Mouse (Mus musculus): ENCODE results near the gene Olfr127. TPM values are rescaled to one million over a fixed set of nuclear protein-coding genes. Genes with fewer than 3 reads are reported as not detected.
"Not testable (repeated sequence)": the region's sequence is repeated elsewhere in the genome, so short reads cannot be mapped to it uniquely, and the experiment has no call there.

Olfr127 gene
- not detected in 2 replicates for polyA plus RNA-seq (2014; fragmentation: Nextera tagmentation; extraction: Ambion mirVana)

DNA sequence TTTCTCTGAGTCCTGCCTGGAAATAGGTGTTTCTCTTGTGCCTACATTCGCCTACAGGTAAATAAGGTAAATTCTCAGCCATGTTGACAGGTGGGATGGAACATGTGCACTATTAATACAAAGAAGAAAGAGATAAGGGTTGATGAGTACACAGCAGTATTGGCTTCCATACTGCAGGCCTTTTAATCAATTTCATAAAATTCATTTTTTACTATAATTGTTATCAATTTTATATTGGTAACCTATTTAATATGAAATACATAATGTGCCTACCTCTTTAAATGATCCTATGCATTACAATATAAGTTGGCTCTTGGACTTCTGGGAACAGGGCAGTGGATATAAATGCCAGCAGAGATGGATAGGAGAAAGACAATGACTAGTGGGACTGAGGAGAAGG lies at the start of gene Olfr127:
TSS of gene Olfr127 (plus strand) at position 301 of the 400 bp plus-strand sequence.
- Histone ChIP-seq H3K36me3 (ENCODE audit: control insufficient read depth, insufficient read depth, low read length) (no peaks in the 10 kb centered on the region), H3K9me3 (ENCODE audit: control insufficient read depth, low read length) (no peaks in the 10 kb centered on the region), H3K4me1 (ENCODE audit: control insufficient read depth, insufficient read depth, low read length) (no peaks in the 10 kb centered on the region), H3K27ac (replicated peaks; ENCODE audit: low read depth, low read length) (no peak within 1 kb of the TSS), H3K9ac (replicated peaks; ENCODE audit: low read length) (no peak within 1 kb of the TSS), H3K27me3 (ENCODE audit: control insufficient read depth, insufficient read depth, low read length) (no peaks in the 10 kb centered on the region), H3K4me2 (ENCODE audit: low read length) (no peak within 1 kb of the TSS), H3K4me3 (replicated peaks; ENCODE audit: low read depth, low read length) (no peak within 1 kb of the TSS)
- ATAC-seq (ENCODE audit: low FRiP score, low TSS enrichment) (no peak), DNase-seq (no peak)
- WGBS: 70% methylated on average over 1 of the region's 1 CpGs

DNA sequence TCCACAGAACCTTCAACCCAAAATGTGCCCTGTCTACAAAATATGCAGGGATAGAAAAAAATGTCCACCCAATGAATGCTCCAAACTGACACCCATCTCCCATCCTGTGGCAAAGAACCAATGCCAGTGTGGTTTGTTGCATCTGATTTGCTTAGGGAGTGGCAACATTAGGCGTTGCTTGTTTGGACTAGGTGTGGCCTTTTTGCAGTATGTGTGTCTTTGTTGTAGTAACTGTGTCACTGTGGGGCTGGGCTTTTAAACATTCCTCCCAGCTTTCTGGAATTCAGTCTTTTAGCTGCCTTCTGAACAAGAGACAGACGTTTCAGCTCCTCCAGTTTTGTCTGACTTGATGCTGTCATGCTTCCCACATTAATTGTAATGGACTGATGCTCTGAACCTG lies 36.3 kb upstream of the Olfr127 start:
- no peak for ATAC-seq (ENCODE audit: low FRiP score, low TSS enrichment)
- Histone ChIP-seq H3K27me3 (ENCODE audit: control insufficient read depth, insufficient read depth, low read length) (no peaks in the 10 kb centered on the region), H3K9ac (replicated peaks; ENCODE audit: low read length) (no peak overlapping the region), H3K27ac (replicated peaks; ENCODE audit: low read depth, low read length) (no peak overlapping the region), H3K9me3 (ENCODE audit: control insufficient read depth, low read length) (no peaks in the 10 kb centered on the region), H3K4me3 (replicated peaks; ENCODE audit: low read depth, low read length) (no peak overlapping the region), H3K4me2 (ENCODE audit: low read length) (no peak overlapping the region), H3K4me1 (ENCODE audit: control insufficient read depth, insufficient read depth, low read length) (no peaks in the 10 kb centered on the region), H3K36me3 (ENCODE audit: control insufficient read depth, insufficient read depth, low read length) (no peaks in the 10 kb centered on the region)
- DNase-seq: no peak
- WGBS: 68% methylated on average over 2 of the region's 2 CpGs

DNA sequence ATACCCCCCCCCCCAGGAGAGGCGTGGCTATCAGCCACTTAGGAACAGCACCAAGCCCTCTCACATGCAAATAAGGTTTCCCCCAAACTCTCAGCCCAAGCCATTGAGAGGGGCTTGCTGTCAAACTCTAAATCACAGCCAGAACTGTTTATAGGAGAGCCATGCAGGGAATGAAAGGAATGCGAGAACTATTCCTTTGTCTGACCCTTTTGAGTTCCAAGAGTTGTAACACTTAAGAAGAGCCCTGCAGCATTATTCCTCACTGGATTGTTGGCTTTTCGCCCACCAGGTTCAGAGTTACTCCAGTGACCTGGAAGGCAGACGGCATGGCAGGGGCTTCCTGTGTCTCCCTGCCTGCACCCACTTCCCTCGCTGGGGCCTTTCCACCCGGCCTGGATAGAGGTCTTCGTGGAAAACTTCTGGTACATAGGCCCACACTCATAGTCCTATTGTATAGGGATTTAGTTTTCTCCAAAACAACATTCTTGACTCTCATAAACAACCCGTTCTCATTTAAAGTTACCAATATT lies 30.5 kb upstream of the Olfr127 start:
- Histone ChIP-seq H3K9ac (replicated peaks; ENCODE audit: low read length) (no peak overlapping the region), H3K4me3 (replicated peaks; ENCODE audit: low read depth, low read length) (no peak overlapping the region), H3K27me3 (ENCODE audit: control insufficient read depth, insufficient read depth, low read length) (no peaks in the 10 kb centered on the region), H3K4me1 (ENCODE audit: control insufficient read depth, insufficient read depth, low read length) (no peaks in the 10 kb centered on the region), H3K9me3 (ENCODE audit: control insufficient read depth, low read length) (no peaks in the 10 kb centered on the region), H3K27ac (replicated peaks; ENCODE audit: low read depth, low read length) (no peak overlapping the region), H3K36me3 (ENCODE audit: control insufficient read depth, insufficient read depth, low read length) (no peaks in the 10 kb centered on the region), H3K4me2 (ENCODE audit: low read length) (no peak overlapping the region)
- DNase-seq (peak; percentile 0), ATAC-seq (ENCODE audit: low FRiP score, low TSS enrichment) (no peak)
- WGBS: 22% methylated on average over 8 of the region's 8 CpGs

DNA sequence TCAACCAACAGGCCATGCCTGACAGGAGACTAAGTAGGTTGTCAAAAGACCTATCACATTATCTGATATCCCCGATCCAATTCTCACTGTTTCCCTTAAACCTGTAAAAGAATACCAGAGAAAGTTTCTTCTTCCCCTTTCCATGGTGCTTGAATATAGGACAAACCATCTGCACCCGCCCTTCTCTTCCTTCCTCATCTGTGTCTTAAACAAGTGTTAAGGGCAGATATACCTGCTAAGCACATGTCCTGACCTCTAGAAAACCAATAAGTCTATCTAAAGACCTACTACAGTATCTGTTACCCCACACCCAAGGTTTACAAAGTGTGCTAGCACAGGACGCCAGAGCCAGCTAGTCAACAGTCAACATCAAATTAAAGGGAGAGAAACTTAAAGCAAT lies 26.4 kb upstream of the Olfr127 start:
- Histone ChIP-seq H3K36me3 (ENCODE audit: control insufficient read depth, insufficient read depth, low read length) (no peaks in the 10 kb centered on the region), H3K4me2 (ENCODE audit: low read length) (no peak overlapping the region), H3K27ac (replicated peaks; ENCODE audit: low read depth, low read length) (no peak overlapping the region), H3K27me3 (ENCODE audit: control insufficient read depth, insufficient read depth, low read length) (no peaks in the 10 kb centered on the region), H3K9ac (replicated peaks; ENCODE audit: low read length) (no peak overlapping the region), H3K4me1 (ENCODE audit: control insufficient read depth, insufficient read depth, low read length) (no peaks in the 10 kb centered on the region), H3K4me3 (replicated peaks; ENCODE audit: low read depth, low read length) (no peak overlapping the region), H3K9me3 (ENCODE audit: control insufficient read depth, low read length) (no peaks in the 10 kb centered on the region)
- ATAC-seq (ENCODE audit: low FRiP score, low TSS enrichment) (no peak), DNase-seq (no peak)
- WGBS: 78% methylated on average over 3 of the region's 3 CpGs

DNA sequence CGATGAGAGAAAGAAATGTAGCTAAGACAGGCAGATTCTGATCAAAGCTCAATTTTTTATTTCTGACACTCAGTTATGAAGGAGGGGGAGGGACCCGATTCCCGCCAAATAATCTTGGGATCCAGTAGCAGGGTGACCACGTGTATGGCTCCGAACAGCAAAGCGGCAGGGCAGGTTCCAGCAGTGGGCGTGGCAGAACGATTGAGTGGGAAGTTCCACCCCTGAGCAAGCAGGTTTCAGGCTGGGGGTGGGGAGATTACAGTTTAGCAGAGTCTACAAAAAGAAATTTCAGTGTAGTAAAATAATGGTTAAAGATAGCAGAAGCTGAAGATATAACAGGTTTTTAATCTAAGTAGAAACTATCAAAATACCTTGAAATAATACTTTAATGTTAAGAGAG lies 6.6 kb downstream of the Olfr127 start:
- 75% methylated on average over 8 of the region's 8 CpGs for WGBS
- not testable (repeated sequence) for DNase-seq; ATAC-seq (ENCODE audit: low FRiP score, low TSS enrichment)

DNA sequence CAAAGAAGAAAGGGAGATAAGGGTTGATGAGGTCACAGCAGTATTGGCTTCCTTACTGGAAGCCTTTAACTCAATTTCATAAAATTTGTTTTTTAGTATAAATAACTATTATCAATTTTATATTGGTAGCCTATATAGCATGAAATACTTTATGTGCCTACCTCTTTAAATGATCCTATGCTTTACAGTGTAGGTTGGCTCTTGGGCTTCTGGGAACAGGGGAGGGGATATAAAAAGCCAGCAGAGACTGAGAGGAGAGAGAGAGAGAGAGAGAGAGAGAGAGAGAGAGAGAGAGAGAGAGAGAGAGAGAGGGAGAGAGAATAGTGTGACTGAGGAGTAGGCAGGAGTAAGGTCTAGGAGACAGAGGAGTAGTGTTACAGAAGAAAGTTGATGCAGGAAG lies 20.0 kb downstream of the Olfr127 start, which contains the start of gene Olfr128:
TSS of gene Olfr128 (plus strand) at position 301 of the 400 bp plus-strand sequence.
- Histone ChIP-seq H3K4me3 (replicated peaks; ENCODE audit: low read depth, low read length) (no peak within 1 kb of the TSS), H3K9me3 (ENCODE audit: control insufficient read depth, low read length) (no peaks in the 10 kb centered on the region), H3K9ac (replicated peaks; ENCODE audit: low read length) (no peak within 1 kb of the TSS), H3K4me1 (ENCODE audit: control insufficient read depth, insufficient read depth, low read length) (no peaks in the 10 kb centered on the region), H3K27me3 (ENCODE audit: control insufficient read depth, insufficient read depth, low read length) (no peaks in the 10 kb centered on the region), H3K36me3 (ENCODE audit: control insufficient read depth, insufficient read depth, low read length) (no peaks in the 10 kb centered on the region), H3K4me2 (ENCODE audit: low read length) (no peak within 1 kb of the TSS), H3K27ac (replicated peaks; ENCODE audit: low read depth, low read length) (no peak within 1 kb of the TSS)
- ATAC-seq (ENCODE audit: low FRiP score, low TSS enrichment) (no peak), DNase-seq (no peak)

More for the DNA sequence above, 6.6 kb downstream of the Olfr127 start:
- H3K27me3 ChIP-seq (ENCODE audit: control insufficient read depth, insufficient read depth, low read length); H3K9ac ChIP-seq (replicated peaks; ENCODE audit: low read length); H3K4me1 ChIP-seq (ENCODE audit: control insufficient read depth, insufficient read depth, low read length); H3K36me3 ChIP-seq (ENCODE audit: control insufficient read depth, insufficient read depth, low read length); H3K27ac ChIP-seq (replicated peaks; ENCODE audit: low read depth, low read length); H3K4me2 ChIP-seq (ENCODE audit: low read length); H3K4me3 ChIP-seq (replicated peaks; ENCODE audit: low read depth, low read length); H3K9me3 ChIP-seq (ENCODE audit: control insufficient read depth, low read length): not testable (repeated sequence)

DNA sequence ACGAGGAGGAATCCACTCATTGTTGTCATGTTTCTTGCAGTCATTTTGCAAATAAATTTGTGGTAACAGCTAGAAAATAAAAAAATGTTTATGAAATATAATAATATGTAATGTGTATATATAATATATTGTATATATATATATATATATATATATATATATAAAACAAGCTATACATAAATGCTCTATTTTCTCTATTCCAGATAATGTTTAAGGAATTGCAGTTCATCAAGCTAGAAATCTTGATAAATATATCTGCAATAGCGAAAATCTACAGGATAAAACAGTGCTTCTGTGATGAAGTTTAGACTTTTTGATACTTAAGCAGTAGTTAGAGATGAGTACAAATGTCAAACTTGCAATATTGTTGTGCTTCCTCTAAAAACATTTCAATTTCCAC lies 52.7 kb downstream of the Olfr127 start, which contains the start of gene Olfr761:
TSS of gene Olfr761 (minus strand) at position 101 of the 400 bp plus-strand sequence.
- Histone ChIP-seq H3K4me3 (replicated peaks; ENCODE audit: low read depth, low read length) (no peak within 1 kb of the TSS), H3K27ac (replicated peaks; ENCODE audit: low read depth, low read length) (no peak within 1 kb of the TSS), H3K9me3 (ENCODE audit: control insufficient read depth, low read length) (no peaks in the 10 kb centered on the region), H3K36me3 (ENCODE audit: control insufficient read depth, insufficient read depth, low read length) (no peaks in the 10 kb centered on the region), H3K27me3 (ENCODE audit: control insufficient read depth, insufficient read depth, low read length) (no peaks in the 10 kb centered on the region), H3K9ac (replicated peaks; ENCODE audit: low read length) (no peak within 1 kb of the TSS), H3K4me1 (ENCODE audit: control insufficient read depth, insufficient read depth, low read length) (no peaks in the 10 kb centered on the region), H3K4me2 (ENCODE audit: low read length) (no peak within 1 kb of the TSS)
- ATAC-seq (ENCODE audit: low FRiP score, low TSS enrichment): no peak
- DNase-seq: no peak
- WGBS: 71% methylated on average over 2 of the region's 2 CpGs

Other genes with a start within 250 kb of the Olfr127 start
- not detected in 2 replicates for gene Olfr117, start 236.7 kb upstream of the Olfr127 start, polyA plus RNA-seq (2014; fragmentation: Nextera tagmentation; extraction: Ambion mirVana)
- not detected in 2 replicates for gene Olfr118, start 233.4 kb upstream of the Olfr127 start, polyA plus RNA-seq (2014; fragmentation: Nextera tagmentation; extraction: Ambion mirVana)
- not detected in 2 replicates for gene Olfr119, start 203.9 kb upstream of the Olfr127 start, polyA plus RNA-seq (2014; fragmentation: Nextera tagmentation; extraction: Ambion mirVana)
- not detected in 2 replicates for gene Olfr120, start 178.6 kb upstream of the Olfr127 start, polyA plus RNA-seq (2014; fragmentation: Nextera tagmentation; extraction: Ambion mirVana)
- not detected in 2 replicates for gene Olfr121, start 151.6 kb upstream of the Olfr127 start, polyA plus RNA-seq (2014; fragmentation: Nextera tagmentation; extraction: Ambion mirVana)
- not detected in 2 replicates for gene Olfr122, start 131.8 kb upstream of the Olfr127 start, polyA plus RNA-seq (2014; fragmentation: Nextera tagmentation; extraction: Ambion mirVana)
- gene Olfr123, start 106.9 kb upstream of the Olfr127 start, polyA plus RNA-seq (2014; fragmentation: Nextera tagmentation; extraction: Ambion mirVana): not detected in 2 replicates
- not detected in 2 replicates for gene Olfr124, start 100.5 kb upstream of the Olfr127 start, polyA plus RNA-seq (2014; fragmentation: Nextera tagmentation; extraction: Ambion mirVana)
- gene Olfr125, start 67.5 kb upstream of the Olfr127 start, polyA plus RNA-seq (2014; fragmentation: Nextera tagmentation; extraction: Ambion mirVana): not detected in 2 replicates
- gene Olfr126, start 53.0 kb upstream of the Olfr127 start, polyA plus RNA-seq (2014; fragmentation: Nextera tagmentation; extraction: Ambion mirVana): not detected in 2 replicates
- gene Olfr128, start 20.1 kb downstream of the Olfr127 start, polyA plus RNA-seq (2014; fragmentation: Nextera tagmentation; extraction: Ambion mirVana): not detected in 2 replicates
- not detected in 2 replicates for gene Olfr761, start 52.6 kb downstream of the Olfr127 start, polyA plus RNA-seq (2014; fragmentation: Nextera tagmentation; extraction: Ambion mirVana)
- not detected in 2 replicates for gene Olfr129, start 159.6 kb downstream of the Olfr127 start, polyA plus RNA-seq (2014; fragmentation: Nextera tagmentation; extraction: Ambion mirVana)
- not detected in 2 replicates for gene Olfr130, start 163.5 kb downstream of the Olfr127 start, polyA plus RNA-seq (2014; fragmentation: Nextera tagmentation; extraction: Ambion mirVana)
- not detected in 2 replicates for gene Olfr131, start 188.3 kb downstream of the Olfr127 start, polyA plus RNA-seq (2014; fragmentation: Nextera tagmentation; extraction: Ambion mirVana)
- gene Olfr132, start 234.1 kb downstream of the Olfr127 start, polyA plus RNA-seq (2014; fragmentation: Nextera tagmentation; extraction: Ambion mirVana): not detected in 2 replicates
- not detected in 2 replicates for gene Olfr133, start 244.8 kb downstream of the Olfr127 start, polyA plus RNA-seq (2014; fragmentation: Nextera tagmentation; extraction: Ambion mirVana)

Measured in midbrain, embryonic 14.5 days (tissue).